Mouse (Mus musculus): Measurements from ENCODE around the gene Nkiras2.

GRCm38 (mm10) chr11:100603813-100604212 lies 15.2 kb upstream of the Nkiras2 start:
- TF ChIP-seq POLR2A (IDR thresholded peaks at IDR 0.05; ENCODE audit: low read depth, low read length) (no peak), CTCF (IDR thresholded peaks at IDR 0.05; ENCODE audit: extremely low read depth, insufficient read depth, insufficient read length, insufficient replicate concordance) (no peak)

Data from spleen, adult 2 months (tissue).